8 mouse cellular contexts compared by ENCODE assay signal in the genomic region with DNA sequence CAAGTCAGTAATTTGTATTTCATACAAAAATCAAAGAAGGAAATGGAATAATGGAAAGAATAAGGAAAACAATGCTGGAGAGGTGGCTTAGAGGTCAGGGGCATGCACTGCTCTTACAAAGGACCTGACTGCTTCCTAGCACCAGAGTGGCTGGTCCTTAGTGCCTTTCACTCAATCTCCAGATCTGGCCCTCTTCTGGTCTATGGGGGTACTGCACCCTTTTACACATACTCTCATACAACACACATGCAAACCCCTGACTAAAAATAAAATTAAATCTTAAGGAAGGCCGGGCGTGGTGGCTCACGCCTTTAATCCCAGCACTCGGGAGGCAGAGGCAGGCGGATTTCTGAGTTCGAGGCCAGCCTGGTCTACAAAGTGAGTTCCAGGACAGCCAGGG. TPM values are rescaled to one million over a fixed set of nuclear protein-coding genes. Genes with fewer than 3 reads are reported as not detected.
A peak's percentile ranks its signal among the peaks of the same experiment; 100 is the strongest.
DNase-seq lines count a peak whose midpoint lies in the region; ATAC-seq and TF ChIP-seq lines count a peak whose summit lies in the region.

No protein-coding gene starts in this region.

- H3K36me3 ChIP-seq in hindbrain, embryonic 11.5 days (ENCODE audit: control insufficient read depth, insufficient read depth, low read length) = no peaks in the 10 kb centered on the region
- H3K36me3 ChIP-seq in hindbrain, embryonic 13.5 days = no peaks in the 10 kb centered on the region
- no peaks in the 10 kb centered on the region for H3K36me3 ChIP-seq in midbrain, postnatal 0 days (ENCODE audit: insufficient read depth, low read length)
- H3K36me3 ChIP-seq in midbrain, embryonic 13.5 days = no peaks in the 10 kb centered on the region
- no peaks in the 10 kb centered on the region for H3K36me3 ChIP-seq in stomach, postnatal 0 days (ENCODE audit: control insufficient read depth, insufficient read depth, low read length)
- no peaks in the 10 kb centered on the region for H3K36me3 ChIP-seq in intestine, embryonic 16.5 days (ENCODE audit: control insufficient read depth, insufficient read depth, low read length)
- no peaks in the 10 kb centered on the region for H3K36me3 ChIP-seq in forebrain, embryonic 12.5 days (replicated peaks)

- peak; percentile 36 for DNase-seq in hindbrain, embryonic 11.5 days (ENCODE audit: low spot score)
- no peak for DNase-seq in midbrain, postnatal 0 days (ENCODE audit: low spot score)
- peak; percentile 8 for DNase-seq in c-Kit-negative CD71-positive TER-119-positive erythroid progenitor cells, embryonic 14.5 days (ENCODE audit: low read depth, low spot score)
- DNase-seq in stomach, postnatal 0 days (ENCODE audit: low spot score) = no peak

- H3K27me3 ChIP-seq in hindbrain, embryonic 11.5 days (ENCODE audit: control insufficient read depth, insufficient read depth, low read length) = no peaks in the 10 kb centered on the region
- H3K27me3 ChIP-seq in hindbrain, embryonic 13.5 days = no peaks in the 10 kb centered on the region
- no peaks in the 10 kb centered on the region for H3K27me3 ChIP-seq in midbrain, postnatal 0 days (ENCODE audit: insufficient read depth, low read length)
- H3K27me3 ChIP-seq in midbrain, embryonic 13.5 days = no peaks in the 10 kb centered on the region
- no peaks in the 10 kb centered on the region for H3K27me3 ChIP-seq in stomach, postnatal 0 days (ENCODE audit: control insufficient read depth, insufficient read depth, low read length)
- no peaks in the 10 kb centered on the region for H3K27me3 ChIP-seq in intestine, embryonic 16.5 days (replicated peaks; ENCODE audit: control insufficient read depth, insufficient read depth, low read length)
- H3K27me3 ChIP-seq in forebrain, embryonic 12.5 days = no peaks in the 10 kb centered on the region

- H3K9ac ChIP-seq in hindbrain, embryonic 11.5 days (ENCODE audit: low read depth, low read length) = no peak overlapping the region
- H3K9ac ChIP-seq in hindbrain, embryonic 13.5 days = no peak overlapping the region
- H3K9ac ChIP-seq in midbrain, postnatal 0 days (replicated peaks; ENCODE audit: low read length, poor library complexity, severe bottlenecking) = no peak overlapping the region
- H3K9ac ChIP-seq in midbrain, embryonic 13.5 days (replicated peaks) = no peak overlapping the region
- H3K9ac ChIP-seq in stomach, postnatal 0 days (ENCODE audit: low read length) = no peak overlapping the region
- H3K9ac ChIP-seq in intestine, embryonic 16.5 days (ENCODE audit: low read depth, low read length) = no peak overlapping the region
- no peak overlapping the region for H3K9ac ChIP-seq in forebrain, embryonic 12.5 days

- TF ChIP-seq EP300 in stomach, postnatal 0 days (optimal IDR thresholded peaks at IDR 0.05) = no peak

- H3K9me3 ChIP-seq in hindbrain, embryonic 11.5 days (ENCODE audit: control insufficient read depth, low read length) = no peaks in the 10 kb centered on the region
- no peaks in the 10 kb centered on the region for H3K9me3 ChIP-seq in hindbrain, embryonic 13.5 days
- H3K9me3 ChIP-seq in midbrain, postnatal 0 days (ENCODE audit: low read length) = no peaks in the 10 kb centered on the region
- H3K9me3 ChIP-seq in midbrain, embryonic 13.5 days = no peaks in the 10 kb centered on the region
- no peaks in the 10 kb centered on the region for H3K9me3 ChIP-seq in stomach, postnatal 0 days (ENCODE audit: control insufficient read depth, low read length)
- no peaks in the 10 kb centered on the region for H3K9me3 ChIP-seq in intestine, embryonic 16.5 days (ENCODE audit: control insufficient read depth, low read length)
- peaks cover 3% of the 10 kb centered on the region; the same call in 1 of the 2 replicates for H3K9me3 ChIP-seq in forebrain, embryonic 12.5 days

- no peaks in the 10 kb centered on the region for H3K4me1 ChIP-seq in hindbrain, embryonic 11.5 days (replicated peaks; ENCODE audit: control insufficient read depth, insufficient read depth, low read length)
- no peaks in the 10 kb centered on the region for H3K4me1 ChIP-seq in hindbrain, embryonic 13.5 days (replicated peaks)
- no peaks in the 10 kb centered on the region for H3K4me1 ChIP-seq in midbrain, postnatal 0 days (ENCODE audit: insufficient read depth, low read length)
- no peaks in the 10 kb centered on the region for H3K4me1 ChIP-seq in midbrain, embryonic 13.5 days (replicated peaks)
- H3K4me1 ChIP-seq in stomach, postnatal 0 days (replicated peaks; ENCODE audit: control insufficient read depth, insufficient read depth) = no peaks in the 10 kb centered on the region
- no peaks in the 10 kb centered on the region for H3K4me1 ChIP-seq in intestine, embryonic 16.5 days (ENCODE audit: control insufficient read depth, insufficient read depth, low read length)
- no peaks in the 10 kb centered on the region for H3K4me1 ChIP-seq in forebrain, embryonic 12.5 days

- no peak for ATAC-seq in hindbrain, embryonic 11.5 days (ENCODE audit: low FRiP score)
- ATAC-seq in hindbrain, embryonic 13.5 days (ENCODE audit: low FRiP score) = no peak
- ATAC-seq in midbrain, postnatal 0 days (ENCODE audit: low FRiP score) = no peak
- ATAC-seq in midbrain, embryonic 13.5 days = no peak
- ATAC-seq in stomach, postnatal 0 days (ENCODE audit: low FRiP score, low TSS enrichment) = no peak
- no peak for ATAC-seq in intestine, embryonic 16.5 days
- ATAC-seq in forebrain, embryonic 12.5 days (ENCODE audit: low FRiP score) = no peak

- peak; percentile 42 for TF ChIP-seq CTCF in midbrain, postnatal 0 days (IDR thresholded peaks at IDR 0.05)
- TF ChIP-seq CTCF in stomach, postnatal 0 days (IDR thresholded peaks at IDR 0.05; ENCODE audit: low read depth) = peak; percentile 49

- WGBS in hindbrain, embryonic 11.5 days = 97% methylated on average over 6 of the region's 6 CpGs
- WGBS in hindbrain, embryonic 13.5 days = 92% methylated on average over 6 of the region's 6 CpGs
- WGBS in midbrain, postnatal 0 days = 98% methylated on average over 6 of the region's 6 CpGs
- 91% methylated on average over 6 of the region's 6 CpGs for WGBS in midbrain, embryonic 13.5 days
- WGBS in stomach, postnatal 0 days = 97% methylated on average over 6 of the region's 6 CpGs
- 94% methylated on average over 6 of the region's 6 CpGs for WGBS in intestine, embryonic 16.5 days
- 94% methylated on average over 6 of the region's 6 CpGs for WGBS in forebrain, embryonic 12.5 days

- no peak overlapping the region for H3K4me2 ChIP-seq in hindbrain, embryonic 11.5 days (replicated peaks; ENCODE audit: low read depth, low read length)
- no peak overlapping the region for H3K4me2 ChIP-seq in hindbrain, embryonic 13.5 days
- no peak overlapping the region for H3K4me2 ChIP-seq in midbrain, postnatal 0 days (ENCODE audit: low read depth, low read length, poor library complexity, severe bottlenecking)
- no peak overlapping the region for H3K4me2 ChIP-seq in midbrain, embryonic 13.5 days (replicated peaks)
- no peak overlapping the region for H3K4me2 ChIP-seq in stomach, postnatal 0 days (replicated peaks; ENCODE audit: low read depth)
- no peak overlapping the region for H3K4me2 ChIP-seq in intestine, embryonic 16.5 days (ENCODE audit: low read depth, low read length)
- H3K4me2 ChIP-seq in forebrain, embryonic 12.5 days = no peak overlapping the region

- no peak overlapping the region for H3K27ac ChIP-seq in hindbrain, embryonic 11.5 days (ENCODE audit: low read depth, low read length)
- no peak overlapping the region for H3K27ac ChIP-seq in hindbrain, embryonic 13.5 days
- no peak overlapping the region for H3K27ac ChIP-seq in midbrain, postnatal 0 days (ENCODE audit: low read depth, low read length)
- no peak overlapping the region for H3K27ac ChIP-seq in midbrain, embryonic 13.5 days
- H3K27ac ChIP-seq in stomach, postnatal 0 days (replicated peaks) = no peak overlapping the region
- no peak overlapping the region for H3K27ac ChIP-seq in intestine, embryonic 16.5 days (ENCODE audit: low read length)
- H3K27ac ChIP-seq in forebrain, embryonic 12.5 days = no peak overlapping the region

- no peak overlapping the region for H3K4me3 ChIP-seq in hindbrain, embryonic 11.5 days (ENCODE audit: low read depth, low read length)
- H3K4me3 ChIP-seq in hindbrain, embryonic 13.5 days = no peak overlapping the region
- H3K4me3 ChIP-seq in midbrain, postnatal 0 days (ENCODE audit: low read depth, low read length) = no peak overlapping the region
- no peak overlapping the region for H3K4me3 ChIP-seq in midbrain, embryonic 13.5 days (replicated peaks)
- H3K4me3 ChIP-seq in stomach, postnatal 0 days (ENCODE audit: low read depth, low read length) = no peak overlapping the region
- no peak overlapping the region for H3K4me3 ChIP-seq in intestine, embryonic 16.5 days (ENCODE audit: low read length)
- H3K4me3 ChIP-seq in forebrain, embryonic 12.5 days (replicated peaks) = no peak overlapping the region

RNA-seq across cellular contexts. Expression of gene Me1, which starts 34.1 kb away (rescaled TPM):
- 13.2 and 17.9 TPM in 2 replicates for polyA plus RNA-seq in hindbrain, embryonic 11.5 days (2014; fragmentation: Nextera tagmentation; extraction: Ambion mirVana)
- 28.5 and 30.5 TPM in 2 replicates for polyA plus RNA-seq in hindbrain, embryonic 13.5 days (2015; fragmentation: Nextera tagmentation; extraction: Ambion mirVana)
- 37.0 and 41.6 TPM in 2 replicates for total RNA-seq in midbrain, postnatal 0 days (2014; rRNA removed)
- polyA plus RNA-seq in midbrain, postnatal 0 days (2015; fragmentation: Nextera tagmentation; extraction: Ambion mirVana) = 62.8 and 64.7 TPM in 2 replicates
- 18.7 and 20.1 TPM in 2 replicates for polyA plus RNA-seq in midbrain, embryonic 13.5 days (2015; fragmentation: Nextera tagmentation; extraction: Ambion mirVana)
- 171 and 189 TPM in 2 replicates for polyA plus RNA-seq in stomach, postnatal 0 days (2015; fragmentation: Nextera tagmentation; extraction: Ambion mirVana)
- polyA plus RNA-seq in intestine, embryonic 16.5 days (2015; fragmentation: Nextera tagmentation; extraction: Ambion mirVana) = 23.5 and 23.9 TPM in 2 replicates
- 11.4 and 11.6 TPM in 2 replicates for polyA plus RNA-seq in forebrain, embryonic 12.5 days (2016; fragmentation: Nextera tagmentation; extraction: Ambion mirVana)

Comparison
In these comparisons a context has a peak if more than half of its experiments do, and no peak if none do; other contexts are left out.
1. DNase-seq: peak in hindbrain, embryonic 11.5 days (single experiment) and c-Kit-negative CD71-positive TER-119-positive erythroid progenitor cells, embryonic 14.5 days (single experiment); none in midbrain, postnatal 0 days (single experiment) and stomach, postnatal 0 days (single experiment).